Mouse (Mus musculus) mesoderm, embryonic 11.5 days (tissue): ENCODE measurements around the gene Siva1.
A peak's percentile ranks its signal among the peaks of the same experiment; 100 is the strongest.

Source experiments
- DNase-seq: peaks from one replicate; pipeline ENCODE4 v3.0.0-alpha.2; 2012; ENCODE audit warnings: low read depth, low spot score

Siva1 gene

GRCm38 (mm10) chr12:112644180-112644854 lies at the start of gene Siva1:
Siva1 (plus strand) TSS chr12:112644679.
- peak; percentile 99 for DNase-seq

- no peak for DNase-seq
These were observed 49.5 kb upstream of the Siva1 start for GRCm38 (mm10) chr12:112594989-112595388.

- DNase-seq = no peak
These were observed 48.9 kb upstream of the Siva1 start for GRCm38 (mm10) chr12:112595626-112596025.

GRCm38 (mm10) chr12:112596454-112596853 lies 48.0 kb upstream of the Siva1 start:
- no peak for DNase-seq

GRCm38 (mm10) chr12:112596891-112597500 lies 47.5 kb upstream of the Siva1 start:
- no peak for DNase-seq

- no peak for DNase-seq
These were observed 46.9 kb upstream of the Siva1 start for GRCm38 (mm10) chr12:112597618-112598017.

- DNase-seq = no peak
These were observed 45.3 kb upstream of the Siva1 start for GRCm38 (mm10) chr12:112599198-112599597.

GRCm38 (mm10) chr12:112599942-112600611 lies 44.4 kb upstream of the Siva1 start:
- DNase-seq = no peak

GRCm38 (mm10) chr12:112604022-112604421 lies 40.5 kb upstream of the Siva1 start:
- DNase-seq = no peak

- DNase-seq = peak; percentile 61
These were observed 39.5 kb upstream of the Siva1 start for GRCm38 (mm10) chr12:112604709-112605649.

GRCm38 (mm10) chr12:112605766-112606165 lies 38.7 kb upstream of the Siva1 start:
- DNase-seq = peak; percentile 71

GRCm38 (mm10) chr12:112606998-112607397 lies 37.5 kb upstream of the Siva1 start:
- no peak for DNase-seq

GRCm38 (mm10) chr12:112609031-112609430 lies 35.4 kb upstream of the Siva1 start:
- no peak for DNase-seq

- no peak for DNase-seq
These were observed 27.8 kb upstream of the Siva1 start for GRCm38 (mm10) chr12:112616668-112617067.

- no peak for DNase-seq
These were observed 27.3 kb upstream of the Siva1 start for GRCm38 (mm10) chr12:112617184-112617583.

- peak; percentile 82 for DNase-seq
These were observed 26.5 kb upstream of the Siva1 start for GRCm38 (mm10) chr12:112617898-112618380.

- no peak for DNase-seq
These were observed 25.3 kb upstream of the Siva1 start for GRCm38 (mm10) chr12:112618981-112619685.

GRCm38 (mm10) chr12:112619686-112620353 lies 24.7 kb upstream of the Siva1 start, which contains the start of gene Adssl1:
Adssl1 (plus strand) TSS chr12:112620045.
- peak; percentile 66 for DNase-seq

GRCm38 (mm10) chr12:112620354-112621061 lies 24.0 kb upstream of the Siva1 start:
- no peak for DNase-seq

GRCm38 (mm10) chr12:112621900-112622299 lies 22.6 kb upstream of the Siva1 start:
- DNase-seq = no peak
